Mouse (Mus musculus): ENCODE data around the gene Inca1.

The Inca1 gene

GRCm38 (mm10) chr11:70652884-70653344 lies 47.0 kb downstream of the Inca1 start:
- DNase-seq (ENCODE audit: low read depth, low spot score): no peak

DNA sequence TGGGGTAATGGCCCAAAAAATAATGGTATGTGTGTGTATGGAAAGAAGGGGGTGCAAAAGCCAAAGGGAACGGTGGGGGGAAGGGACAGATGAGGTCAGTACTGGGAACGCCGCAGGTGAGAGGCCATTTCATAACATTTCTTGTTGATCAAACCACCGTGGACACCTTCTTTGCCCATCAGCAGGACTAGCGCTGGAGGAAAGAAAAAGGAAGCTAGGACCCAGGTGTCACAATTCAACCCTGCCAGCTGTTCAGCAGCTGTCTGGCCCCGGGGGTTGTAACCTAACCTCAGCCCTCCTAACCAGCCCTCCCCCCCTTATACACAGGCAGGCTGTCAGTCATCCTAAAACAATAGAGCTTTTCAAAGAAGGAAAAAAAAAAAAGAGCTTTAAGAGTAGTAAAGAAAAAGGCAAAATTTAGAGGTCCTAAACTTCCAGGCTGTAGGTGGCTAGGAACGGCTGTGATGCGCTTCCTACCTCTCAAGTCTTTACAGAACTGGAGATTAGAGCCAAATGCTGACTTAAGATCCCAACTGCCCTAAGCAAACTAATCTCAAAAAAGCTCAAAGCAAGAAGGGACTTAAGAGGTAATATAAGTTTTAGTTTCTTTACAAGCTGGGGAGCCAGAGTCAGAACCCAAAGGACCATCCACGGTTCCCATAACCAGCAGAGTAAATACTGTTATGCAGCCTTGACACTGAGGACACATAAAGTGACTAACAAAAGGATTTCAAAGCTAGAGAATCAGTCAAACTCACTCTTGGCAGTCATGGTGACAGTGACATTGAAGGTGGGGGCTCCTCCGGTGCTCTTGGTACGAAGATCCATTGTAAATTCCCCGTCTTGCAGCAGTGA lies 47.7 kb downstream of the Inca1 start:
- no peak for DNase-seq (ENCODE audit: low read depth, low spot score)

DNA sequence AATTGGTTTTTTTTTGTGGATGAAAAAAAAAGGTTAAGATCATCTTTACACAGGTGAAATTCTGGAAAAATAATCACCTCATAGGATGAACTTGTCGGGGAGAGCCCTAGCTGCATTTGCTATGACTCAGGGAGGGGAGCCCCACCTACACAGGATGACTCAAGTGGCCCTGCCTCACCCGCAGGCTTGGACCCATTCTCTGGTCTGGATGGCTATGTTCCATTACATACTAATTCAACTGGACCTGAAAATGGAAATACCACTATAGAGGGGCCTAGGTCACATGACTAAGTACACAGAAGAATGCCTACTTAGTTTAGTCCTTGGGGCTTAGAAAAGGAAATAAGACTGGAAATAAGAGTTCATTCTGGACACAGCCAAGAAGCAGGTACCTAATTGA lies 48.6 kb downstream of the Inca1 start:
- DNase-seq (ENCODE audit: low read depth, low spot score): no peak

GRCm38 (mm10) chr11:70650322-70651175 lies 49.4 kb downstream of the Inca1 start:
- DNase-seq (ENCODE audit: low read depth, low spot score): no peak

GRCm38 (mm10) chr11:70649185-70649734 lies 50.7 kb downstream of the Inca1 start:
- DNase-seq (ENCODE audit: low read depth, low spot score): no peak

- no peak for DNase-seq (ENCODE audit: low read depth, low spot score)
Observed at GRCm38 (mm10) chr11:70648512-70648911, 51.4 kb downstream of the Inca1 start.

GRCm38 (mm10) chr11:70647716-70648420 lies 52.1 kb downstream of the Inca1 start:
- no peak for DNase-seq (ENCODE audit: low read depth, low spot score)

- peak; percentile 98 for DNase-seq (ENCODE audit: low read depth, low spot score)
Observed at GRCm38 (mm10) chr11:70646691-70647650, 53.0 kb downstream of the Inca1 start, which contains the start of the genes Rnf167 and Slc25a11. Gene Rnf167 (plus strand): TSS chr11:70647235. Gene Slc25a11 (minus strand): TSS chr11:70647479.

- no peak for DNase-seq (ENCODE audit: low read depth, low spot score)
Observed at GRCm38 (mm10) chr11:70646259-70646555, 53.7 kb downstream of the Inca1 start.

GRCm38 (mm10) chr11:70645461-70646258 lies 54.3 kb downstream of the Inca1 start:
- DNase-seq (ENCODE audit: low read depth, low spot score): no peak

DNA sequence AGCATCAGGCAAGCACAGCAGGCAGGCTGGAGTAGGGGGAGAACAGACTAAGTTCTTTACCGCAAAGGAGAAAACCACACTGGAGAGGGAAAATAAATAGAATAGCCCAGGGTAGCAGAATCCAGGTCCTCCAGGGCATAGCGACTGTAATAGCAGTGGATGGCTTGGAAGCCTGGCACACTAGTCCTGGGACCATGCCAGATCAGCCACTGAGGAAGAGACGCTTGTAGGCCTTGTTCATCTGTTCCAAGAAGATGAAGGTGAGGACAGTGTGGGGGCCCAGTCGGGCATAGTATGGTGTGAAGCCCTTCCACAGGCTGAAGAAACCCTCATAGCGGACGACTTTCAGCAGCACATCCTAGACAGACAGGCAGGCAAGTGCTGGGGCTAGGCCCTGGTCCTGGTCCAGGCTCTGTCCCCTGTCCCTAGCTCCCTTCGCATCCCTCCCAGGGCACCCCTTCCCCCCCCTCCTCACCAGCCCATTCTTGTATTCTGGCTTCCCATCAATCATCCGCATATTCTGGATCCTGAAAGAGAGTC lies 55.3 kb downstream of the Inca1 start:
- DNase-seq (ENCODE audit: low read depth, low spot score): no peak

DNA sequence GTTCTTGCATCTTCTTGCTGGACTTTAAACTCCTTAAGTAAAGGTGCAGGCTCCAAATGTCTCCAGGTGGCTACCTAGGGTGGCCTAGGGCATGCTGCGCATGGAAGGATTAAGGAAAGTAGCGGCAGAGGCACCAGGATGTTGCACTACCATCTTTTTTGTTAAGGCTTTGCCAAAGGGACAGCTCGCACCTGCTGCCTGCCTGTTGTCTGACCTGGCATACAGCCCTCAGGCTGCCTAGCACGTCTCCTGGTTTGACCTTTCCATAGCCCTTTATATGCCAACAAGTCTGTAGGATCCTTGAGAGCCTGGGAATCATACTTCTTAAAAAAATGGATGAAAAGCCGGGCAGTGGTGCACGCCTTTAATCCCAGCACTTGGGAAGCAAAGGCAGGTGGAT lies 56.9 kb downstream of the Inca1 start:
- DNase-seq (ENCODE audit: low read depth, low spot score): no peak

- DNase-seq (ENCODE audit: low read depth, low spot score): no peak
Observed at GRCm38 (mm10) chr11:70641241-70641640, 58.7 kb downstream of the Inca1 start.

- no peak for DNase-seq (ENCODE audit: low read depth, low spot score)
Observed at GRCm38 (mm10) chr11:70639976-70640375, 60.0 kb downstream of the Inca1 start.

DNA sequence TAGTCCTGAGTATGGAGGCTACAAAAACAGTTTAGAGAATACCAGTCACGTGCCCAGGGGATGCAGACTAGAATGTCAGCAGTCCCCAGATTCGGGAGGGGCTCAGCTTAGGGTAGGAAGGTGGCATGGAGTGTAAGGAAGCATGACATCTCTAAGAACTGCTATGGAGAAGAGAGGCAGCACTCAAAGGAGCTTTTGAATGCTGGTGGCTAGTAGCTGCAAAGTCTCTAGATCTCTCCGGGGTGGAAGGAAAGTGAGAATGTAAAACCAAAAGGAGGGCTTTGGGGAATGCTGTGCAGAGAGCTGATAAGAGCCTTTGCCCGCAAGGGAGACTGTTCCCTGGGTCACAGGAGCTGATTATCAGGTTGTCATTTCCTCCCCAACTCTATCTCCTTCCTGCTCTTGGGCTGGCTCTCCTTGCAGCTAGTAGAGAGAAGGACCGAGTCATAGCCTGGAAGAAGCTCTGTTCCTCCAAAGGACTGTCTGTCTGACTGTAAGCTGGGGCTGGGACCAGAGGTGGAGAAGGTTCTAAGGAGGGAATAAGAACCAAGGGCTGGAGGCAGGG lies 61.2 kb downstream of the Inca1 start, which contains the start of gene Gp1ba:
Gene Gp1ba, plus strand, starts transcription at position 409 of the 565 bp plus-strand sequence.
- DNase-seq (ENCODE audit: low read depth, low spot score): no peak
